Mouse (Mus musculus) stomach, postnatal 0 days (tissue): ENCODE measurements around the gene Bmpr1a. TPM values are rescaled to one million over a fixed set of nuclear protein-coding genes. Genes with fewer than 3 reads are reported as not detected.
A peak's percentile ranks its signal among the peaks of the same experiment; 100 is the strongest.

Experiments used
- ATAC-seq: fragments of 200-750 bp; cut with Nextera tagmentation; 2 replicates; pipeline ENCODE4 v1.8.0; 2017; ENCODE audit not compliant: low FRiP score, low TSS enrichment
- DNase-seq: peaks from one replicate; pipeline ENCODE4 v3.0.0-alpha.2; 2016; ENCODE audit warnings: low spot score
- H3K27ac ChIP-seq: fragments of 300-500 bp; sonication (generic); replicated peaks from 2 replicates; pipeline ENCODE4 v1.5.1; 2014; ENCODE audit warnings: mild to moderate bottlenecking, control low read depth
- H3K27me3 ChIP-seq: fragments of 300-500 bp; sonication (generic); 2 replicates; pipeline ENCODE4 v1.6.1; 2014; ENCODE audit warnings: low read length; ENCODE audit not compliant: control insufficient read depth, insufficient read depth
- H3K36me3 ChIP-seq: fragments of 300-500 bp; sonication (generic); 2 replicates; pipeline ENCODE4 v1.6.1; 2014; ENCODE audit warnings: low read length, mixed read lengths; ENCODE audit not compliant: control insufficient read depth, insufficient read depth
- H3K4me1 ChIP-seq: fragments of 300-500 bp; sonication (generic); replicated peaks from 2 replicates; pipeline ENCODE4 v1.6.1; 2014; ENCODE audit warnings: antibody characterized with exemption; ENCODE audit not compliant: control insufficient read depth, insufficient read depth
- H3K4me2 ChIP-seq: fragments of 300-500 bp; sonication (generic); replicated peaks from 2 replicates; pipeline ENCODE4 v1.6.1; 2014; ENCODE audit warnings: low read depth, mild to moderate bottlenecking, control low read depth, moderate library complexity
- H3K4me3 ChIP-seq: fragments of 300-500 bp; sonication (generic); 2 replicates; pipeline ENCODE4 v1.5.1; 2014; ENCODE audit warnings: low read depth, low read length, control low read depth
- H3K9ac ChIP-seq: fragments of 300-500 bp; sonication (generic); 2 replicates; pipeline ENCODE4 v1.6.1; 2014; ENCODE audit warnings: mild to moderate bottlenecking, low read length, control low read depth, mixed read lengths
- H3K9me3 ChIP-seq: fragments of 300-500 bp; sonication (generic); 2 replicates; pipeline ENCODE4 v1.6.1; 2016; ENCODE audit warnings: low read length; ENCODE audit not compliant: control insufficient read depth
- CTCF ChIP-seq: IDR thresholded peaks from 2 replicates; pipeline ENCODE4 v1.5.1; 2016; ENCODE audit warnings: antibody characterized with exemption, low read depth, mild to moderate bottlenecking, moderate library complexity
- EP300 ChIP-seq: optimal IDR thresholded peaks from 2 replicates; pipeline ENCODE3; 2016; ENCODE audit warnings: antibody characterized with exemption
- WGBS: fragments of 180-500 bp; shearing (Covaris S2); extraction: QIAGEN DNeasy Blood & Tissue Kit; methylation state at CpG from one replicate; pipeline ENCODE4 v1.1.7; 2014; 5-methylcytosine and 5-hydroxymethylcytosine counted together
- polyA plus RNA-seq: library from polyadenylated mRNA; unstranded; fragments of >200 nt; fragmentation: Nextera tagmentation; extraction: Ambion mirVana; gene quantifications from 2 replicates; pipeline ENCODE4 v1.2.1, GENCODE M21; 2015

Gene Bmpr1a
- polyA plus RNA-seq, 1 experiment from 2014 or later, result 27.0 TPM

GRCm38 (mm10) chr14:34512602-34513001, 9.5 kb upstream of the Bmpr1a start:
- peaks cover 4% of the 10 kb centered on the region; the same call in 1 of the 2 replicates for H3K4me1 ChIP-seq
- no peak overlapping the region for H3K4me3 ChIP-seq
- no peaks in the 10 kb centered on the region for H3K9me3 ChIP-seq
- no peak overlapping the region for H3K4me2 ChIP-seq
- H3K36me3 ChIP-seq, result no peaks in the 10 kb centered on the region
- no peaks in the 10 kb centered on the region for H3K27me3 ChIP-seq
- H3K9ac ChIP-seq, result no peak overlapping the region
- H3K27ac ChIP-seq, result no peak overlapping the region
- WGBS, result 49% methylated on average over 4 of the region's 4 CpGs
- ATAC-seq, result peak; percentile 61
- no peak for DNase-seq
- TF ChIP-seq EP300 (no peak), CTCF (no peak)

- H3K4me2 ChIP-seq, result no peak overlapping the region
- no peaks in the 10 kb centered on the region for H3K27me3 ChIP-seq
- ATAC-seq (no peak; the same call in 1 of the 2 replicates), DNase-seq (no peak)
- WGBS, result 40% methylated on average over 11 of the region's 11 CpGs
- TF ChIP-seq EP300 (no peak), CTCF (no peak)
- no peak overlapping the region for H3K9ac ChIP-seq
- no peaks in the 10 kb centered on the region for H3K9me3 ChIP-seq
- no peaks in the 10 kb centered on the region for H3K36me3 ChIP-seq
- peaks cover 4% of the 10 kb centered on the region; the same call in 1 of the 2 replicates for H3K4me1 ChIP-seq
- peak overlapping the region; percentile 63; the same call in 1 of the 2 replicates for H3K27ac ChIP-seq
- H3K4me3 ChIP-seq, result no peak overlapping the region
Measured at GRCm38 (mm10) chr14:34511901-34512300, 8.8 kb upstream of the Bmpr1a start.

GRCm38 (mm10) chr14:34508842-34509439, 5.8 kb upstream of the Bmpr1a start:
- ATAC-seq (no peak), DNase-seq (no peak)
- no peak overlapping the region for H3K4me2 ChIP-seq
- H3K36me3 ChIP-seq, result no peaks in the 10 kb centered on the region
- H3K4me3 ChIP-seq, result no peak overlapping the region
- H3K27me3 ChIP-seq, result no peaks in the 10 kb centered on the region
- peak overlapping the region; percentile 49; the same call in 1 of the 2 replicates for H3K27ac ChIP-seq
- no peak for TF ChIP-seq EP300
- peak; percentile 29 for TF ChIP-seq CTCF
- no peaks in the 10 kb centered on the region for H3K9me3 ChIP-seq
- H3K9ac ChIP-seq, result no peak overlapping the region
- H3K4me1 ChIP-seq, result peaks cover 7% of the 10 kb centered on the region; the same call in 1 of the 2 replicates
- WGBS, result 20% methylated on average over 7 of the region's 7 CpGs

GRCm38 (mm10) chr14:34508187-34508840, 5.2 kb upstream of the Bmpr1a start:
- Histone ChIP-seq H3K4me2 (no peak overlapping the region), H3K4me1 (peaks cover 7% of the 10 kb centered on the region; the same call in 1 of the 2 replicates), H3K9ac (no peak overlapping the region), H3K27me3 (no peaks in the 10 kb centered on the region), H3K36me3 (no peaks in the 10 kb centered on the region), H3K4me3 (no peak overlapping the region), H3K27ac (peak overlapping the region; percentile 49), H3K9me3 (no peaks in the 10 kb centered on the region)
- ATAC-seq, result no peak; the same call in 1 of the 2 replicates
- 30% methylated on average over 4 of the region's 4 CpGs for WGBS
- no peak for DNase-seq
- TF ChIP-seq EP300 (no peak), CTCF (no peak)

- no peaks in the 10 kb centered on the region for H3K9me3 ChIP-seq
- H3K4me2 ChIP-seq, result no peak overlapping the region
- peaks cover 7% of the 10 kb centered on the region; the same call in 1 of the 2 replicates for H3K4me1 ChIP-seq
- TF ChIP-seq CTCF (no peak), EP300 (no peak)
- no peak overlapping the region for H3K27ac ChIP-seq
- no peak for DNase-seq
- no peak for ATAC-seq
- H3K4me3 ChIP-seq, result no peak overlapping the region
- no peaks in the 10 kb centered on the region for H3K27me3 ChIP-seq
- H3K9ac ChIP-seq, result no peak overlapping the region
- no peaks in the 10 kb centered on the region for H3K36me3 ChIP-seq
- WGBS, result 59% methylated on average over 7 of the region's 7 CpGs
Measured at GRCm38 (mm10) chr14:34505309-34505708, 2.2 kb upstream of the Bmpr1a start.

GRCm38 (mm10) chr14:34504377-34504776, 1.2 kb upstream of the Bmpr1a start:
- Histone ChIP-seq H3K4me3 (no peak overlapping the region), H3K4me1 (peaks cover 7% of the 10 kb centered on the region; the same call in 1 of the 2 replicates), H3K27me3 (no peaks in the 10 kb centered on the region), H3K27ac (peak overlapping the region; percentile 35), H3K9me3 (no peaks in the 10 kb centered on the region), H3K9ac (no peak overlapping the region), H3K4me2 (no peak overlapping the region), H3K36me3 (no peaks in the 10 kb centered on the region)
- ATAC-seq (no peak), DNase-seq (no peak)
- TF ChIP-seq EP300, result no peak
- 52% methylated on average over 5 of the region's 5 CpGs for WGBS
